Mouse (Mus musculus) embryonic facial prominence, embryonic 11.5 days (tissue): ENCODE measurements around the gene Mtss1l. TPM values are rescaled to one million over a fixed set of nuclear protein-coding genes. Genes with fewer than 3 reads are reported as not detected.
"Not testable (repeated sequence)": the region's sequence is repeated elsewhere in the genome, so short reads cannot be mapped to it uniquely, and the experiment has no call there.

ENCODE experiments used
- ATAC-seq: fragments of 200-750 bp; cut with Nextera tagmentation; replicated peaks from 2 replicates; pipeline ENCODE4 v1.8.0; 2017; ENCODE audit warnings: low read depth; ENCODE audit not compliant: insufficient number of reproducible peaks, low FRiP score, low TSS enrichment
- DNase-seq: peaks from one replicate; pipeline ENCODE4 v3.0.0-alpha.2; 2015; ENCODE audit warnings: low spot score
- H3K27ac ChIP-seq: fragments of 300-500 bp; sonication (generic); replicated peaks from 2 replicates; pipeline ENCODE4 v1.5.1; 2014; ENCODE audit warnings: mild to moderate bottlenecking, low read depth, low read length, control low read depth
- H3K27me3 ChIP-seq: fragments of 300-500 bp; sonication (generic); 2 replicates; pipeline ENCODE4 v1.6.1; 2014; ENCODE audit warnings: mild to moderate bottlenecking, low read length, moderate library complexity, mixed read lengths; ENCODE audit not compliant: control insufficient read depth, insufficient read depth
- H3K36me3 ChIP-seq: fragments of 300-500 bp; sonication (generic); replicated peaks from 2 replicates; pipeline ENCODE4 v1.6.1; 2014; ENCODE audit warnings: low read depth, mild to moderate bottlenecking, low read length, moderate library complexity, mixed read lengths; ENCODE audit not compliant: control insufficient read depth, insufficient read depth
- H3K4me1 ChIP-seq: fragments of 300-500 bp; sonication (generic); 2 replicates; pipeline ENCODE4 v1.6.1; 2014; ENCODE audit warnings: low read length, mixed read lengths; ENCODE audit not compliant: control insufficient read depth, insufficient read depth
- H3K4me2 ChIP-seq: fragments of 300-500 bp; sonication (generic); 2 replicates; pipeline ENCODE4 v1.6.1; 2014; ENCODE audit warnings: low read depth, mild to moderate bottlenecking, control low read depth, low read length, moderate library complexity
- H3K4me3 ChIP-seq: fragments of 300-500 bp; sonication (generic); 2 replicates; pipeline ENCODE4 v1.5.1; 2014; ENCODE audit warnings: low read depth, low read length, control low read depth
- H3K9ac ChIP-seq: fragments of 300-500 bp; sonication (generic); replicated peaks from 2 replicates; pipeline ENCODE4 v1.6.1; 2014; ENCODE audit warnings: mild to moderate bottlenecking, control low read depth, low read length
- H3K9me3 ChIP-seq: fragments of 300-500 bp; sonication (generic); replicated peaks from 2 replicates; pipeline ENCODE4 v1.6.1; 2016; ENCODE audit warnings: mild to moderate bottlenecking, low read length, inconsistent platforms, mixed read lengths; ENCODE audit not compliant: control insufficient read depth
- WGBS: fragments of 180-500 bp; shearing (Covaris S2); extraction: QIAGEN DNeasy Blood & Tissue Kit; methylation state at CpG from one replicate; pipeline ENCODE4 v1.1.7; 2014; 5-methylcytosine and 5-hydroxymethylcytosine counted together
- polyA plus RNA-seq: library from polyadenylated mRNA; unstranded; fragments of >200 nt; fragmentation: Nextera tagmentation; extraction: Ambion mirVana; gene quantifications from 2 replicates; pipeline ENCODE4 v1.2.1, GENCODE M21; 2014

Mtss1l gene
- polyA plus RNA-seq, 1 experiment from 2014 or later = 12.7 TPM

DNA sequence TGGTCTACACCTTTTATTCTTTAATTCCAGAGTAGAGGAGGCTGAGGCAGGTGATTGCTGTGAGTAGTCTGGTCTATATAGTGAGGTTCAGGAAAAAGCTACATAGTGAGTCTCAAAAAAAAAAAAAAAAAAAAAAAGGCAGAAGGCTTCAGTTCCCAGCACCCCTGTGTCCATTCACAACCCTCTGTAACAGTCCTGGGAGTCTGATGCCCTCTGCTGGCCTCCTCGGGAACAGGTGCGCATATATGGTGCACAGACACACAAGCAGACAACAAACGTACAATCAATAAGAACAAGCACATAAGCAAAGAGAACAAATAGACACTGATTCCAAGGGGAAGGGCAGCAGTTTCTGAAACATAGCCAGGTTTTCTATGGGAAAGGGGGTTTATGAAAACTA is 55.1 kb downstream of the Mtss1l start:
- no peaks in the 10 kb centered on the region for H3K36me3 ChIP-seq
- H3K27ac ChIP-seq = no peak overlapping the region
- DNase-seq (no peak), ATAC-seq (no peak)
- H3K9me3 ChIP-seq = no peaks in the 10 kb centered on the region
- no peak overlapping the region for H3K9ac ChIP-seq
- WGBS = 96% methylated on average over 3 of the region's 3 CpGs
- H3K4me3 ChIP-seq = no peak overlapping the region
- no peaks in the 10 kb centered on the region for H3K4me1 ChIP-seq
- no peaks in the 10 kb centered on the region for H3K27me3 ChIP-seq
- no peak overlapping the region for H3K4me2 ChIP-seq

DNA sequence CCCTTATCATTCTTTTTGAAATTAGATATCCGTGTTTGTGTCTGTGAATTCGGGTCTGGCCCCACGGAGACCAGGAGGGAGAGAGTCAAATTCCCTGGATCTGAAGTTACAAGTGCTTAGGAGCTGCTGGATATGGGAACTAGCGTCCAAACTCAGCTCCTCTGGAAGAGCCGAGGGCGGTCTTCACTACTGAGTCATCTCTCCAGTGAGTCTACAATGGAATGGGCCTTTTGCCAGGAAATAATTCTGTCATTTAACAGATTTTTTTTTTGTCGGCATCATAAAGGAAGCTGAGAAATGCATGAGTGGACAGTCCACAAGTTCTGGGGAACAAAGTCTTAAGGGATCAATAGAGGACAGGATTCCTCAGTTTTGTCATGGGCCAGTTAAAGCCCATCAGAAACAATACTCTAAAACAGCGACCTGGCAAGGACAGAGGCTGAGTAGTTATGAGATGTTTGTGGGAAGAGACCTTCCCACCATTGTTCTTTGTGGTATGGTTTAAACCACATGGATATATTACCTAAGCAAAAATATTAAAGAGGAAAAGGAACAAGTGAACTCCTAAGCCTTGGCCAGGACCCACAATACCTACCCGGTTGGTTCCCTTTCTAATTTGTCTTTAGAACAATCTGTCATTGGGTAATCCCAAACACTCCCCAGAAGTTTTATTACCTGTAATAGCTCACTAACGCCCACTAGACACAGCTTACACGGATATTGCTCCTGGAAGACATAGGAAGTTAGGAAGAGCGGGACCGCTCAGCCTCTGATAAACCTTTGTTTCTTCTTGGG is 58.8 kb downstream of the Mtss1l start:
- no peak overlapping the region for H3K27ac ChIP-seq

DNA sequence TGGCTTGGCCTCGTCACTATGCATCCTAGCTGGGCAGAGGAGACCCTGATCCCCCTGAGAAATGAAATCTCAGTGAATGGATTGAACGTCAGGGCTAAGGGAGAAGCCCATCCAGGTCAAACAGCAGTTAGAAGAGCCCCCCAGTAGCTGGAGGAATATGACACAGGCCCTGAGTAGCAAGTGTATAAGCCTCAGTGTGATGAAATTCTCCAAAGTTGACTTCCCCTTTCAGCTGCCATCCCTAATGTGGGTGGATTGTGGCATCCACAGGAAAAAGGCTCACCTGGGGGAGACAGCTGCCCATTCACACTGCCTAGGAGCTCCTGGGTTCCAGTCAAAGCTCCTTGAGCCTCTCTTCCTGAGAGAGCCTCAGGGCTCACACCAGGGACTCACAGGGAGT is 64.1 kb downstream of the Mtss1l start:
- H3K4me1 ChIP-seq = no peaks in the 10 kb centered on the region
- no peaks in the 10 kb centered on the region for H3K36me3 ChIP-seq
- no peaks in the 10 kb centered on the region for H3K27me3 ChIP-seq
- no peaks in the 10 kb centered on the region for H3K9me3 ChIP-seq
- ATAC-seq = no peak
- no peak overlapping the region for H3K4me2 ChIP-seq
- DNase-seq = no peak
- no peak overlapping the region for H3K27ac ChIP-seq
- 61% methylated on average over 2 of the region's 2 CpGs for whole genome bisulfite sequencing
- H3K4me3 ChIP-seq = no peak overlapping the region
- no peak overlapping the region for H3K9ac ChIP-seq

More for the DNA sequence above, 58.8 kb downstream of the Mtss1l start:
- Histone ChIP-seq H3K4me2 (no peak overlapping the region), H3K9ac (no peak overlapping the region), H3K4me1 (no peaks in the 10 kb centered on the region), H3K4me3 (no peak overlapping the region), H3K9me3 (no peaks in the 10 kb centered on the region), H3K36me3 (no peaks in the 10 kb centered on the region), H3K27me3 (no peaks in the 10 kb centered on the region)
- WGBS = 80% methylated on average over 13 of the region's 13 CpGs
- no peak for DNase-seq
- no peak for ATAC-seq

DNA sequence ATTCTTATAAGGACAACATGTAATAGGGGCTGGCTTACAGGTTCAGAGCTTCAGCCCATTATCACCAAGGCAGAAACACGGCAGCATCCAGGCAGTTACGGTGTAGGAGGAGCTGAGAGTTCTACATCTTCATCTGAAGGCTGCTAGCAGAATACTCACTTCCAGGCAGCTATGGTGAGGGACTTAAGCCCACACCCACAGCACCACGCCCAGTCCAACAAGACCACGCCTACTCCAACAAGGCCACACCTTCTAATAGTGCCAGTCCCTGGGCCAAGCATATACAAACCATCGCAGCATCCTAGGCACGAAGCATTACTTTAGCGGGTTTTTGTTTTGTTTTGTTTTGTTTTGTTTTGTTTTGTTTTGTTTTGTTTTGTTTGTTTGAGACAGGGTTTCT is 65.2 kb downstream of the Mtss1l start:
- 81% methylated on average over 7 of the region's 7 CpGs for WGBS
- not testable (repeated sequence) for H3K36me3 ChIP-seq

DNA sequence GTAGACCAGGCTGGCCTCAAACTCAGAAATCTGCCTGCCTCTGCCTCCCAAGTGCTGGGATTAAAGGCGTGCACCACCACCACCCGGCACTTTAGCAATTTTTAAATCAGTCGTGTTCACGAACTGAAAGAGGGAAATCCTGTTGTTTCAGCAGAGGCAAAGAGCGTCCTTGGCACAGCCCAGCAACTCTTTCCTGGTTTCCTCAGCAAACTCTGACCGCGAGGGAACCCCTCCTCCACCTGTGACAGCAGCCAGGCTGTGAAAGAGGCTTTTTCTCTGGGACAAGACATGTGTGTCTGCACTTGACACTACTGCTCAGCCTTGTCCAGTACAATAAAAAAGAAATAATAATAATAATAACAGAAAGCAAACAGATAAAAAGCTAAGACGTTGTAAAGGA is 65.7 kb downstream of the Mtss1l start:
- H3K36me3 ChIP-seq = no peaks in the 10 kb centered on the region
- no peaks in the 10 kb centered on the region for H3K9me3 ChIP-seq
- ATAC-seq = no peak
- no peaks in the 10 kb centered on the region for H3K4me1 ChIP-seq
- H3K27me3 ChIP-seq = no peaks in the 10 kb centered on the region
- WGBS = 80% methylated on average over 8 of the region's 8 CpGs
- no peak overlapping the region for H3K27ac ChIP-seq
- no peak overlapping the region for H3K4me2 ChIP-seq
- DNase-seq = no peak
- H3K9ac ChIP-seq = no peak overlapping the region
- H3K4me3 ChIP-seq = no peak overlapping the region

More for the DNA sequence above, 65.2 kb downstream of the Mtss1l start:
- not testable (repeated sequence) for H3K27me3 ChIP-seq, H3K4me1 ChIP-seq, H3K9me3 ChIP-seq, H3K4me3 ChIP-seq, H3K4me2 ChIP-seq, DNase-seq, H3K9ac ChIP-seq, ATAC-seq, H3K27ac ChIP-seq

DNA sequence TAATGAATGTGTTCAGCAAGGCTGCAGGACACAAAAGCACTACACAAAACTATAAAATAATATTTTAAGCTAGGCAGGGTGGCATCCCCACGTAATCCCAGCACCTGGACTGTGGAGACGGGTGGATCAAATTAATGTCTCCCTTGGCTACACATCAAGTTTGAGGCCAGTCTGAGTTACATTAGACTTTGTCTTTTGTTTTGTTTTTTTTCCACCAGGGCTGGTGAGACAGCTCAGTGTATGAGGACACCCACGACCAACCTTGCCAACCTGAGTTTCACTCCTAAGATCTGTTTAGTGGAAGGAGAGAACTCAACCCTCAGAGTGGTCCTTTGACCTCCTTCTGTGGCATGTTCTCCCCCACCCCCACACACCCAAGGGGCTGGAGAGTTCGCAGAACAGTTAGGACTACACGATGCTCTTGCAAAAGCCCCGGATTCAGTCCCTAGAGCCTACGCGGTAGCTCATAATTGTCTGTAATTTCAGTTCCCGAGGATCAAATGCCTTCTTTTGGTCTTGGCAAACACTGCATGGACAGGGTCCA is 66.2 kb downstream of the Mtss1l start:
- DNase-seq = no peak
- Histone ChIP-seq H3K4me2 (no peak overlapping the region), H3K27me3 (no peaks in the 10 kb centered on the region), H3K4me1 (no peaks in the 10 kb centered on the region), H3K27ac (no peak overlapping the region), H3K36me3 (no peaks in the 10 kb centered on the region), H3K9me3 (no peaks in the 10 kb centered on the region), H3K4me3 (no peak overlapping the region), H3K9ac (no peak overlapping the region)
- no peak for ATAC-seq
- 72% methylated on average over 9 of the region's 9 CpGs for WGBS

DNA sequence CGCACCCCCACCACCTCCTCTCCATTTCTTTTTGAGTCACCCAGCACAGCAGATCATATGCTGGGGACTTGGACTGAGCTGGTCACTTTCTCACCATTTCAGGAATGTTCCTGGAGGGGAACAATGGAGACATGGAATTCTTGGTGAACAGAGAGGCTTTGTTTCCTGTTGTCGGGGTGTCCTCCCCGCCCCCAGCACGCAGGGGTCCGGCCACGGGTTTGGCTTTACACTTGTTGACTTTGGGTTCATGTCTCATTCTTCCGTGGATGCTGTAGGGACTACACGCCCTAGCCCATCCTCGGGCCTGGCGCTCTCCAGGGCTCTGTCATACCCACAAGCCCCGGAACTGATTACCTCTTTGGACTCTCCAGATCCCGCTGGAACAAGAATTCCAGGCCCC is 67.7 kb downstream of the Mtss1l start:
- 39% methylated on average over 12 of the region's 12 CpGs for WGBS
- no peak for ATAC-seq

DNA sequence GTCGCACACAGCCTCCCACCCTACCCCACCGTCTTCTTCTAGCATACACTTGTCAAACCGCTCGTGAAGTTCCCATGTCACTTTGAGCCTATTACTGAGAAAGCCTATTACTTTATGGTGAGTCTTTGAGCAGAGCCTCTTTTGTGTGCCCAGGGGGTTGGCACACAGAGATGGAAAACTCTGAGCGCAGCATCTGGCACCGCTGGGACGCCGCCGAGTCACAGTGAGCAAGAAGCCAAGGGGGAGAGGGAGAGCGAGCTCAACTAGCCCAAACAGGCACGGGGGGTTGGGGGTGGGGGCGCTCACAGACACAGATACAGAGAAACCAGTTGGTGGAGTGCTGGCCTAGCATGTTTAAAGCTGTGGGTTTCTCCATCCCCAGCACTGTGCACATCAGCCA is 68.3 kb downstream of the Mtss1l start:
- ATAC-seq (no peak), DNase-seq (no peak)
- Histone ChIP-seq H3K4me3 (no peak overlapping the region), H3K4me2 (no peak overlapping the region), H3K27ac (no peak overlapping the region), H3K9me3 (no peaks in the 10 kb centered on the region), H3K4me1 (no peaks in the 10 kb centered on the region), H3K27me3 (no peaks in the 10 kb centered on the region), H3K9ac (no peak overlapping the region), H3K36me3 (no peaks in the 10 kb centered on the region)
- 60% methylated on average over 12 of the region's 12 CpGs for WGBS

More for the DNA sequence above, 67.7 kb downstream of the Mtss1l start:
- Histone ChIP-seq H3K4me1 (no peaks in the 10 kb centered on the region), H3K27ac (no peak overlapping the region), H3K4me2 (no peak overlapping the region), H3K36me3 (no peaks in the 10 kb centered on the region), H3K9me3 (no peaks in the 10 kb centered on the region), H3K4me3 (no peak overlapping the region), H3K9ac (no peak overlapping the region), H3K27me3 (no peaks in the 10 kb centered on the region)
- DNase-seq = no peak
